Mouse (Mus musculus) small intestine, adult 2 months (tissue): ENCODE measurements around the gene Gstm6.

Source experiments
- CTCF ChIP-seq: fragments of 200-500 bp; IDR thresholded peaks from 2 replicates; pipeline ENCODE4 v1.5.1; 2012; ENCODE audit warnings: low read depth, mild to moderate bottlenecking, control low read depth, inconsistent platforms, low read length, moderate library complexity, mixed read lengths; ENCODE audit not compliant: insufficient replicate concordance, insufficient read length; ENCODE audit errors: extremely low read depth
- POLR2A ChIP-seq: fragments of 200-500 bp; IDR thresholded peaks from 2 replicates; pipeline ENCODE4 v1.6.1; 2012; ENCODE audit warnings: low read depth, mild to moderate bottlenecking, control low read depth, inconsistent platforms, low read length, moderate library complexity

DNA sequence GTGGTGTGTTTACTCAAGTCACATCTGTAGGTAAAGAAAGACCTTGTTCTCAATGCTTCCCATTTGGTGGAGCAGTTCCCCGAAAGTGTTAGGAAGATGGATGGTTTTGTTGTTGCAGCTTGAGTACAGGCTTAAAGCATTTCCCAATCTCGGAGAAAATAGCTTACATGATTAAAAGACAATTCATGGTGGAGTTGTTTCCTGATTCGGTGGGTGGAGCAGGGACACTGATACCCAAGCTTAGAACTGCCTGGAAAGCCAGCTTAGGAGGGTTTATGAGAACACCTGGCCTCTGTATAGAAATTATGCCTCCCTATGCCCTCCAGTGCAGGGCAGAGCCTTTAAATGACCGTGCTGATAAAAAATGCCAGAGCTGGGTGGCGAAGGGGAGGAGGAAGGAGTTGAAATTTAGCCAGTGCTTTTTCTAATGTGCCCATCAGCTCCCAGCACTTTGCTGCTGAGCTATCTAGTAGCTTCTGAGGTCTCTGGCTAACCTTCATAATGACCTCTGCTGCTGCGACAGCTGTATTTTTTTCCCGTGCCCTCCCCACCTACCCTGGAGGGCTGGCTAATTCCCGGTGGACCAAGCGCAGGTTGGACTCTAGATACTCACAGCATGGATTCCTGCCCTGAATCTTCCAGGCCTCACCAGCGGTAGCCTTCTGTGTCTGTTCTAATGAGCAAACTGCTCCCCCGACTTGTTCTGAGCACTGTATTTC lies 42.4 kb downstream of the Gstm6 start:
- TF ChIP-seq POLR2A (no peak), CTCF (no peak)
